Mouse (Mus musculus): ENCODE measurements around the gene Wdr49.
"Not testable (repeated sequence)": the region's sequence is repeated elsewhere in the genome, so short reads cannot be mapped to it uniquely, and the experiment has no call there.

Gene Wdr49

DNA sequence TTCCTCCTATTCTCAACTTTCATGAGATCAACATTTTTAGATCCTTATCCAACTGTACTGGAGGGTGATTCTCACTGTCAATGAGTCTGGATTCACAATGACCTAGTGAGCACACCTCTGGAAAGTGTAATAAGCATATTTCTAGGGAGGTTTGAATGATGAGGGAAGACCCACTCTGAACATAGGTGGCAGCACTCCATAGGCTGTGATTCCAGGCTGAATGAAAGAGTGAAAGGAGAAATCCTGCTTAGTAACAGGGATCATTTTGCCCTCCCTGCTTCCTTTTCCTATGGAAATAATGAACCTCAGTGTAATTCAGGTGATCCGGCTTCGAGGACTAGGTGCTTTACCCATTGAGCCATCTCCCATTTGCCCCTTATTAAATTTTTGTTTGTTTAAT lies 180.9 kb downstream of the Wdr49 start:
- DNase-seq (ENCODE audit: low spot score): no peak

DNA sequence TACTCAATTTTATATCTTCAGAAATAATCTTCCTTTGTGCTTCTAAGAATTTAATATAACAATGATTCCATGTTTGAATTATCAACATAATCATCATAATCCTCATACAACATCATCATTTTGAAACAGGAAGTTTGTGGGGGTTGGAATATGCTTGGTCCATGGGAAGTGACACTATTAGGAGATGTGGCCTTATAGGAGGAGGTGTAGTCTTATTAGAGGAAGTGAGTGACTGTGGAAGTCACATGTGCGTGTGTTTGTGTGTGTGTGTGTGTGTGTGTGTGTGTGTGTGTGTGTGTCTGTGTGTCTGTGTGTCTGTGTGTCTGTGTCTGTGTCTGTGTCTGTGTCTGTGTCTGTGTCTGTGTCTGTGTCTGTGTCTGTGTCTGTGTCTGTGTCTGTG lies 182.5 kb downstream of the Wdr49 start:
- not testable (repeated sequence) for DNase-seq (ENCODE audit: low spot score)

DNA sequence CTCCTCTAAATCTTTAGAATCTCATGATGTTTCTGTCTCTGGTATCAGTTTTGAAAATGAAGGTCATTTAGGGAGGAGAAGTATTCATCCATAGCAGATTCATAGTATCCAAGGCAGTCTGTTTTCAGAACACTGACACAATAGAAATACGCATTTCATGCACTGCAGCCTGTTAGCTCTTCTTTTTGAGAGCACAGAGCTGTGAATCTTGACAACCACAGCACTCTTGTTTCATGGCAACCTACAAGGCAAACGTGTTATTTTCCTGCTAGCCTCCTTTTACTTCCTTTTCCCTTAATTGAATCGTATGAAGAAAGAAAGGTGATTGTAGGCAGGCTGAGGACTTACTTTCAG lies 184.2 kb downstream of the Wdr49 start:
- no peak for DNase-seq (ENCODE audit: low spot score)

DNA sequence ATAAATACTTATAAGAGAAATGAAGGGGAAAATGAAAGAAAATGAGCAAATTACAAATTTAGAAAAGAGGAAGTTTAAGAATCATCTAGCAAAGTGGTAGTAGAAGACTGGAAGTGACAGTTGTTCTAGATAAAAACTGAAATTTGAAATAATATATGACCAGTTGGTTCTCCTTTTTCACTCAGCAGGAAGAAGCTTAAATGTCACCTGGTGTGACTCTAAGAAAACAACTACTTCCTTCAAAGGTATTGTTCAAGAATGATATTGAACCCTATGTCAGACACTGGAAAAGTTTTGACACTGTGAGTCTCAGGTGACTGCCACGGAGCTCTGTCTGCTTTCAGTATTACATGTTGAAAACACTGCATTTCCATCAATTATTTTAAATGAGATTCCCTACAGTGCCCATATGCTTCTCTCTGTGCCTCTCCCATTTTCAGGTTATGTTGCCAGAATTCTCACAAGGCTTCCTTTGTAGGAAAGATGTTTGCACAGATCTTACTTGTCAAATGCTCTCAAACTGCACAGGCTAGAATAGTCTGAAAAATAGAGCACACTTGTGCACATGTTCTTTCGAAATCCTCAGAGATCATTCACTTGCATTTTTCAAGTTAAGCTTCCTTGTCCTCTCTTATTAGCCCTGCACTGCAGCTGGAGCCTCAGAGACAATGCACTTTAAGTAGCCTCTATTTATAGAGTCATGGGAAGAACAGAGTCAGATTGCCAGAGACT lies 184.8 kb downstream of the Wdr49 start:
- DNase-seq (ENCODE audit: low spot score): no peak

DNA sequence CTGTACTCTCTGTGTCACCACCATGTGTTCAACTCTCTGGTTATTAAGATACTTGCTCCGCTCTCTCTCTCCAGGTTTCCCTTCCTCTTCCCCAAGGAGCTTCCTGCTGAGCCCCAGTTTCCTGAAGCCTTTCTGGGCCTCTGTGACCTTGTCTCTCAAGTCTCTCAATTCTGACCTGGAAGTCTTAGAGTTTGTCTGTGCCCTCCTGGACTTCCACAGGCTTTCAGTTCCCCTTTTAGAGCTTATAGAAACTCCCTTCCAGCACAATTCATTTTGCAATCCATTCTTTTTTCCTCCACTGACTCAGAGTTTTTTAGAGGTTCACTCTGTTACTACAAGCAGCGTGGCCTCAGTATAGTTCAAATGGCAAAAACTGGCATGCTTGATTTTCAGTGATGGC lies 188.7 kb downstream of the Wdr49 start:
- DNase-seq (ENCODE audit: low spot score): no peak

DNA sequence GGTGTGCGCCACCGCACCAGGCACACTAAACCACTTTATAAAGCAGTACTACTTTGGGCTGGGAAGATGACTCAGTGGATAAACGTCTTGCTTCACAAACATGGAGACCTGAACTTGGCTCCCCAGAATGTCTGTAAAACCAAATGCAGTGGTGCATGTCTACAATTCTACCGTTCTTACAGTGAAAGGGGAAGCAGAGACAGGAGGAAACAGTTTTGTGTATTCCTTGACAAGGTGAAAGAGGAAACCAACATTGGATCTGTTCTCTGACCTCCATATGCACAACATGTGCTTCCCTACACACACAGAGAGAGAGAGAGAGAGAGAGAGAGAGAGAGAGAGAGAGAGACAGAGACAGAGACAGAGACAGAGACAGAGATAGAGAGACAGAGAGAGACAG lies 204.5 kb downstream of the Wdr49 start:
- no peak for DNase-seq (ENCODE audit: low spot score)

DNA sequence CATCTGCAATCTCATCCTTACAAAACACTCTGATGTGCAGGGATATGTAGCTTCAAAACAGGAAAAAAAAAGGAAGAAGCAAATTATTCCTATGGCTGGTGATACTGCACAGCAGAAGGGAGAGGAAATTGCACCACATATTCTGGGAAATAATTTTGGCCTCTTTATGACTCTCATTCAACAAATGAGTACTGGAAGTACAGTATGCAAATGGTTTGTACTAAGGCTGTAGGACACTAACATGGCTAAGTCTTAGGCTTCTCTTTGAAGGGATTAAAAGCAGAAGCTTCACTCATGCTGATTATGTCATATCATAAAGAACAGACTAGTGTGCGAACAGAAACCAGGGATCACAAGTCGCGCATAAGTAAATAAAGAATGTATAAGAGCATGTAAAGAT lies 205.4 kb downstream of the Wdr49 start:
- no peak for DNase-seq (ENCODE audit: low spot score)

DNA sequence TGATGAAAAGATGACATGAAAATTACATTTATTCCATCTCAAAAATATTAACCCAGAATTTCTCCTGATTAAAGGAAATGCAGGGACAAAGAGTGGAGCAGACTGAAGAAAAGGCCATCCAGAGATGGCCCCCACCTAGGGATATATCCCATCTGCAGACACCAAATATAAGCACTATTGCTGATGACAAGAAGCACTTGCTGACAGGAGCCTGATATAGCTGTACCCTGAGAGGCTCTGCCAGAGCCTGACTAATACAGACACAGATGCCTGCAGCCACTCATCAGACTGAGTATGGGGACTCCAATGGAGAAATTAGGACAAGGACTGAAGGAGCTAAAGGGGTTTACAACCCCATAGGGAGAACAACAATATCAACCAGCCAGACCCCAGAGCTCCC lies 206.8 kb downstream of the Wdr49 start:
- no peak for DNase-seq (ENCODE audit: low spot score)

DNA sequence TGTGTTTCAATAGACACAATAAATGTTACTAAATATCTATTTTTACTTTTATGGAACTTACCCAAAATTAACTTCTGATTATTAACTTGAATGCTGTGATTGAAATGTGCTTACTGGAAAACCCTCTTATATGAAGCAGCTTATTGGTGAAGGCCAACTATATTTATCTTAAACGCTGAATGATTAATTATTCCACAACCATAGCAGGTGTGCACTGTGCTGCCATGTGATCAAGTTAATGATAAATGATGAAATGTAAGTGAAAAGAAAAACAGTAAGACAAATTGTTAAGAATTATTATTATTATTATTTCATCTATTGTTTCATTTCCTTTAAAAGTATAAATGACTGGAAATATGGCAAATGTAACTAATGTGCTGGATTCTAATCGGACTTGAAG lies 212.0 kb downstream of the Wdr49 start, which contains the start of gene Serpini2:
Gene Serpini2 (minus strand): TSS at position 101 of the 400 bp plus-strand sequence.
- DNase-seq (ENCODE audit: low spot score): no peak

DNA sequence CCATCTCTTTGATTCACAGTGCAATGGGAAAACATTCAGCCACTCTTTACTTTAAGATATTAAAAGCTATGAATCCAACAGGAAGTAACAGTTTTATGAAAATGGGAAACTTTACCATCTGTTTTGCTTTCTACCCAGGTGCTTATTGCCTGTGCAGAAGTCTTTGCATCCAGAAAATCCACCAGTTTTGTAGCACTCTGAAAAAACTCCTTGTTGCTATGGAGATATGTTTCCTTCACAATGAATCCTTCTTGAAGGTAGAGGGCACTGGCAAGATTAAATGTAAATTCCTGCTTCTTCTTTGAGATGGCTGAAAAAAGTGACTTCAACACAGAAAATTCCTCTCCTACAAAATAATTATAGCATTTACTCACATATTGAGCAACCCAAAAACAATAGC lies 222.6 kb downstream of the Wdr49 start:
- DNase-seq (ENCODE audit: low spot score): no peak
